Mouse (Mus musculus): ENCODE results near the gene Fuz. TPM values are rescaled to one million over a fixed set of nuclear protein-coding genes. Genes with fewer than 3 reads are reported as not detected.

Gene Fuz
- polyA plus RNA-seq, 1 experiment from 2014 or later: 20.1 TPM

GRCm38 (mm10) chr7:44853596-44854355, 42.1 kb upstream of the Fuz start:
- H3K27me3 ChIP-seq: no peaks in the 10 kb centered on the region
- no peak for ATAC-seq (ENCODE audit: low FRiP score, low read depth)
- H3K4me1 ChIP-seq (replicated peaks): peaks cover 62% of the 10 kb centered on the region
- peak overlapping the region; percentile 58 for H3K4me2 ChIP-seq
- peak overlapping the region; percentile 87 for H3K27ac ChIP-seq (replicated peaks)
- peak overlapping the region; percentile 35 for H3K4me3 ChIP-seq
- 25% methylated on average over 26 of the region's 26 CpGs for WGBS
- H3K9ac ChIP-seq: peak overlapping the region; percentile 44
- H3K9me3 ChIP-seq: no peaks in the 10 kb centered on the region
- H3K36me3 ChIP-seq: no peaks in the 10 kb centered on the region

DNA sequence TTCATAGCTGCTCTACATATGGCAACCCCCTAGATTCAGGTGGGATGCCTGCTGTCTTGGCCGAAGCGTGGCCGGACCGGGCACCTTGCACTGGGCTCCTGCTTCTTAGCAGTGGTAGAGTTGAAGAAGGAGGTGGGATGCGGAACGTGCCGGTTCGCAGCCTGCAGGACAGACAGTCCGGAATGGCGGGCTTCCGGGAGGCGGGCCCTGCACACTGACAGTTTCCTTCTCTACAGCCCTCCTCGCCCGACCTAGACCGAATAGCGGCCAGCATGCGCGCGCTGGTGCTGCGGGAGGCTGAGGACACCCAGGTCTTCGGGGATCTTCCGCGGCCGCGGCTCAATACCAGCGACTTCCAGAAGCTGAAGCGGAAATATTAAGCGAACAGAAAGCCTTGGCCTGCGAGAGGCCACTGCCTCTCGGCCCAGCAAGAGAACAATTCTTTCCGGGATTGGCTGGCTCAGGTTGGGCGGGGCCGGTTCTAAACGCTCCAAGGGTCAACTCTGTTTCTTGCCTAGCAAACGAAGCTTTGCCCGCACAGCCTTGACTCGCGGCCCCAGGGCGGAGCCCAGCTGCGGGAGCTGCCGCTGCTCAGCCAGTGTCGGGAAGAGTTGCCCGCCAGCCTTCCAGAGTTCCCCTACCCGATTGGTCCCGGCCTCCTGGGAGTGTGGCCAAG, 41.4 kb upstream of the Fuz start:
- peak overlapping the region; percentile 35 for H3K4me3 ChIP-seq
- H3K9ac ChIP-seq: peak overlapping the region; percentile 44
- H3K27ac ChIP-seq (replicated peaks): peak overlapping the region; percentile 87
- 3% methylated on average over 45 of the region's 45 CpGs for WGBS
- H3K4me2 ChIP-seq: peak overlapping the region; percentile 58
- H3K36me3 ChIP-seq: no peaks in the 10 kb centered on the region
- H3K27me3 ChIP-seq: no peaks in the 10 kb centered on the region
- ATAC-seq (ENCODE audit: low FRiP score, low read depth): no peak
- no peaks in the 10 kb centered on the region for H3K9me3 ChIP-seq
- peaks cover 63% of the 10 kb centered on the region for H3K4me1 ChIP-seq (replicated peaks)

- Histone ChIP-seq H3K36me3 (no peaks in the 10 kb centered on the region), H3K27me3 (no peaks in the 10 kb centered on the region), H3K9ac (peak overlapping the region; percentile 44), H3K4me1 (replicated peaks) (peaks cover 67% of the 10 kb centered on the region), H3K4me3 (peak overlapping the region; percentile 35), H3K4me2 (peak overlapping the region; percentile 58), H3K27ac (replicated peaks) (peak overlapping the region; percentile 87), H3K9me3 (no peaks in the 10 kb centered on the region)
- whole genome bisulfite sequencing: 37% methylated on average over 10 of the region's 10 CpGs
- ATAC-seq (ENCODE audit: low FRiP score, low read depth): no peak
Measured at GRCm38 (mm10) chr7:44855036-44855435, 40.8 kb upstream of the Fuz start.

DNA sequence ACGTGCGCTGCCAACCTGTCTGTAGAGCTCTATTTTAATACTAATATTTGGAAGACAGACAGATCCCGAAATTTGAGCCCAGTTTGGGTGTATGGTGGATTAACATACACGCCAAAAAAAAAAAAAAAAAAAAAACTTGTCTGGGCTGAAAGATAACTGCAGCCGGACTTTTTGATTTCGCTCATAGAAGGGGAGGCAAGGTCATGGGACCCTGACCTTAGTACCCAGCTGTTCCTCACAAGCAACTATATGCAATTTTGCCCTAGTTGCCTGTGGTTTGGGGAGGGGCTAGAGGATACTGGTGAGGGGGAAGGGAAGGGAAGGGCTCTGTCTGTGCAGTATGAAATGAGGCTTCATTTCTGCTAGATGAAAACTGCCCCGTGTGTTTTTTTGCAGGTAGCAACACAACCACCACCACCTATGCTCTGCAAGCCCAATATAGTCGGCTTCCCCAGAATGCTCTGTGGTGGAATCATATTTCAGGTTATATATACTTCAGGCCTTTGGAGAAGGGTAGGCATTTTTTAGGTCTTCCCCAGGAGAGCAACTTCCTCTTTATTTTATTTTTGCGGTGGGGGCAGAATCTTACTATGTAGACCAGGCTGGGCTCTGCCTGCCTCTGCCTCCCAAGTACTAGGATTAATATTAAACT, 39.5 kb upstream of the Fuz start:
- WGBS: 67% methylated on average over 9 of the region's 9 CpGs
- Histone ChIP-seq H3K9me3 (no peaks in the 10 kb centered on the region), H3K27ac (replicated peaks) (peak overlapping the region; percentile 95), H3K4me1 (replicated peaks) (peaks cover 65% of the 10 kb centered on the region), H3K4me3 (peak overlapping the region; percentile 85), H3K36me3 (no peaks in the 10 kb centered on the region), H3K27me3 (no peaks in the 10 kb centered on the region), H3K4me2 (peak overlapping the region; percentile 83), H3K9ac (no peak overlapping the region)
- peak; percentile 1; the same call in 1 of the 2 replicates for ATAC-seq (ENCODE audit: low FRiP score, low read depth)

DNA sequence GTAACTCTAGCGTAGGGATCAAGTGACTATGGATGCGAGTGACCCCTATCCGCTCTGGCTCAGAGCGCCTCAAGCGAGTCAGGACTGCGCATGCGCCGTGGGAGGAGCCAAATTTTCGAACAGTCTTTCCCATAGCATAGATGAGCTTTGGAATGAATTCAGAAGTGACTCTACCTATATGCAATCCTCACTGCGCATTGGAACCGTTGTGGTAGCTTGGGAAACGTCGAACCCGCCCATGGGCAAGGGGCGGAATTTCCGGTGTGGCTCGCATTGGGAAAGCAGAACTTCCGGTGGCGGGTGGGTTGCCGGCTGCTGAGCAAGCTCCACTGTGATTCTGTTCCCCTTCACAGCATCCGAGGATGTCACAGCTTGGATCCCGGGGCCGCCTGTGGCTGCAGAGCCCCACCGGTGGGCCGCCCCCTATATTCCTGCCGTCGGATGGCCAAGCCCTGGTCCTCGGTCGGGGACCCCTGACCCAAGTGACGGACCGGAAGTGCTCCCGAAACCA, 38.8 kb upstream of the Fuz start, which contains the start of gene Pnkp:
Gene Pnkp, plus strand, starts transcription at position 98 of the 511 bp plus-strand sequence.
- no peaks in the 10 kb centered on the region for H3K9me3 ChIP-seq
- peak within 1 kb of the TSS; percentile 88 for H3K9ac ChIP-seq
- H3K27me3 ChIP-seq: no peaks in the 10 kb centered on the region
- peak within 1 kb of the TSS; percentile 83 for H3K4me2 ChIP-seq
- peak within 1 kb of the TSS; percentile 85 for H3K4me3 ChIP-seq
- peak within 1 kb of the TSS; percentile 95 for H3K27ac ChIP-seq (replicated peaks)
- ATAC-seq (ENCODE audit: low FRiP score, low read depth): peak; percentile 73
- under 1% methylated on average over 32 of the region's 32 CpGs for WGBS
- peaks cover 4% of the 10 kb centered on the region for H3K36me3 ChIP-seq
- peaks cover 65% of the 10 kb centered on the region for H3K4me1 ChIP-seq (replicated peaks)

- WGBS: 34% methylated on average over 8 of the region's 8 CpGs
- ATAC-seq (ENCODE audit: low FRiP score, low read depth): no peak
- peaks cover 60% of the 10 kb centered on the region for H3K4me1 ChIP-seq (replicated peaks)
Measured at GRCm38 (mm10) chr7:44857905-44858304, 38.0 kb upstream of the Fuz start.

GRCm38 (mm10) chr7:44859896-44860295, 36.0 kb upstream of the Fuz start:
- no peak overlapping the region for H3K9ac ChIP-seq
- H3K4me1 ChIP-seq (replicated peaks): peaks cover 53% of the 10 kb centered on the region
- H3K9me3 ChIP-seq: no peaks in the 10 kb centered on the region
- peaks cover 31% of the 10 kb centered on the region for H3K36me3 ChIP-seq
- no peak overlapping the region for H3K4me2 ChIP-seq
- no peak overlapping the region for H3K27ac ChIP-seq (replicated peaks)
- 95% methylated on average over 11 of the region's 11 CpGs for WGBS
- H3K4me3 ChIP-seq: no peak overlapping the region
- no peak for ATAC-seq (ENCODE audit: low FRiP score, low read depth)
- H3K27me3 ChIP-seq: no peaks in the 10 kb centered on the region

More at GRCm38 (mm10) chr7:44857905-44858304, 38.0 kb upstream of the Fuz start:
- peak overlapping the region; percentile 83 for H3K4me2 ChIP-seq
- H3K27ac ChIP-seq (replicated peaks): peak overlapping the region; percentile 95
- H3K27me3 ChIP-seq: no peaks in the 10 kb centered on the region
- H3K4me3 ChIP-seq: peak overlapping the region; percentile 85
- peaks cover 13% of the 10 kb centered on the region for H3K36me3 ChIP-seq
- no peaks in the 10 kb centered on the region for H3K9me3 ChIP-seq
- peak overlapping the region; percentile 88 for H3K9ac ChIP-seq

DNA sequence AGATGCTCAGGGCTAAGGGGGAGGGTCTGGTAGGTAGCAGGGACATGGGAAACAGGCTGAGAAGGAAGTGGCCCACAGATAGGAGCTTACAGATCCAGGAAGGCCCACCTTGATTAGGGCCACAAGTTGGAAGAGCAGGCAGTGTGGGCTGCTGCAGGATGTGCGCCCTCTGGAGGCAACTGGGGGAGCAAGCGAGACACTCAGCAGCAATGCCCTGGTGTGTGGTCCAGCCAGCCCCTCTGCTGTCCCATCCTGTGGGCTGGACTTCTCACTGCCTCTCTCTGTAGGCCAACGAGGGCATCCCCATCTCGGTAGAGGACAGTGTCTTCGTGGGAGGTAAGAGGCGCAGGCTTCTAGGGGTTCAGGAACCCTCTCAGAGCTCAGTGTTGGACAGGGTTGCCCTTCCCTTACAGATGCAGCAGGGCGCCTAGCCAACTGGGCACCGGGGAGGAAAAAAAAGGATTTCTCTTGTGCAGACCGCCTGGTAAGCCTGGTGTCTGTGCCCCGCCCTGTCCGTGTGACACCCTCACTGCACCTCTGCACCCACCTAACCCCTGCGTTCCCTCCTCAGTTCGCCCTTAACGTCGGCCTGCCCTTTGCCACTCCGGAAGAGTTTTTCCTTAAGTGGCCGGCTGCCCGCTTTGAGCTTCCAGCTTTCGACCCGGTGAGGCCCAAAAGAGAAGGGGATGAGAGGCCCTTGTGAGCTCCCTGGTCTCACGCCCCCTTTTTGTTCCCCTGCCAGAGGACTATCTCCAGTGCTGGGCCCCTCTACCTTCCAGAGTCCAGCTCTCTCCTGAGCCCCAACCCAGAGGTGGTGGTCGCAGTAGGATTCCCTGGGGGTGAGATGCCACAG, 35.1 kb upstream of the Fuz start:
- H3K9ac ChIP-seq: peak overlapping the region; percentile 12; the same call in 1 of the 2 replicates
- 0 out of 2 replicates have a peak overlapping the region, but pooled peaks have one; percentile 23 for H3K27ac ChIP-seq (replicated peaks)
- no peak overlapping the region for H3K4me3 ChIP-seq
- H3K4me2 ChIP-seq: no peak overlapping the region
- ATAC-seq (ENCODE audit: low FRiP score, low read depth): peak; percentile 9; the same call in 1 of the 2 replicates
- WGBS: 60% methylated on average over 22 of the region's 22 CpGs
- H3K4me1 ChIP-seq (replicated peaks): peaks cover 57% of the 10 kb centered on the region
- peaks cover 34% of the 10 kb centered on the region for H3K36me3 ChIP-seq
- no peaks in the 10 kb centered on the region for H3K27me3 ChIP-seq
- no peaks in the 10 kb centered on the region for H3K9me3 ChIP-seq

- Histone ChIP-seq H3K4me1 (replicated peaks) (peaks cover 60% of the 10 kb centered on the region), H3K4me2 (no peak overlapping the region), H3K9me3 (no peaks in the 10 kb centered on the region), H3K27me3 (no peaks in the 10 kb centered on the region), H3K4me3 (no peak overlapping the region), H3K36me3 (peaks cover 34% of the 10 kb centered on the region), H3K9ac (no peak overlapping the region), H3K27ac (replicated peaks) (no peak overlapping the region)
- 68% methylated on average over 14 of the region's 14 CpGs for WGBS
- no peak for ATAC-seq (ENCODE audit: low FRiP score, low read depth)
Measured at GRCm38 (mm10) chr7:44861429-44861816, 34.5 kb upstream of the Fuz start.

- Histone ChIP-seq H3K27ac (replicated peaks) (no peak overlapping the region), H3K27me3 (no peaks in the 10 kb centered on the region), H3K4me1 (replicated peaks) (peaks cover 65% of the 10 kb centered on the region), H3K4me3 (no peak overlapping the region), H3K36me3 (peaks cover 34% of the 10 kb centered on the region), H3K9me3 (no peaks in the 10 kb centered on the region), H3K9ac (no peak overlapping the region), H3K4me2 (no peak overlapping the region)
- WGBS: 86% methylated on average over 8 of the region's 8 CpGs
- no peak for ATAC-seq (ENCODE audit: low FRiP score, low read depth)
Measured at GRCm38 (mm10) chr7:44862434-44862833, 33.4 kb upstream of the Fuz start.

DNA sequence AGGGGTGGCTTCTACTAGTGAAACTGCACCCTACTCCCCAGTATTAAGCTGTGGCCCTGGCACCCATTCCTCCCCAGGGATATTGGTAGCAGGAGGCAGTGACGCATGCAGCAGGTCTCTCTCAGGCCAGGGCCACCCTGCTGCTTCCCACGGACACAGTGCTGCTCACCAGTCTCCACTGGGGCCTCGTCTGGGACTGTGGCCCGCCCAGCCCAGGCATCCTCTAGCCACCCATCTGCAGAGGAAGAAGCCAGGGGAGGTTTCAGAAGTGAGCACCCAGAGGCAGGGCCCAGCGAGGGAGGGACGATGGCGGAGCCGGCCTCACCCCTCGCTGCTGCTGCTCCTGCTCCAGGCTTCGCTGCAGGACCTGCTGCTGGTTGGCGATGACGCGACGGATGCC, 32.7 kb upstream of the Fuz start:
- no peak for ATAC-seq (ENCODE audit: low FRiP score, low read depth)
- no peak overlapping the region for H3K4me3 ChIP-seq
- no peak overlapping the region for H3K9ac ChIP-seq
- H3K4me1 ChIP-seq (replicated peaks): peaks cover 65% of the 10 kb centered on the region
- H3K4me2 ChIP-seq: no peak overlapping the region
- H3K27me3 ChIP-seq: no peaks in the 10 kb centered on the region
- peaks cover 34% of the 10 kb centered on the region for H3K36me3 ChIP-seq
- no peak overlapping the region for H3K27ac ChIP-seq (replicated peaks)
- 87% methylated on average over 14 of the region's 14 CpGs for WGBS
- no peaks in the 10 kb centered on the region for H3K9me3 ChIP-seq
